Mouse (Mus musculus): ENCODE measurements at regions not wholly inside any gene's neighbourhood (a gene's known extent, or its start where the extent isn't known, plus 50 kb on each side); places are given as distances from the start of the nearest gene placed in this dataset.

GRCm38 (mm10) chr4:105429381-105430100 is 272.4 kb downstream of the Plpp3 start:
- Histone ChIP-seq H3K4me1 (ENCODE audit: control insufficient read depth, insufficient read depth, low read length) (no peaks in the 10 kb centered on the region), H3K27ac (ENCODE audit: control insufficient read depth, insufficient read depth, low read depth, low read length) (no peak overlapping the region), H3K36me3 (ENCODE audit: control insufficient read depth, insufficient read depth, low read length) (no peaks in the 10 kb centered on the region), H3K27me3 (ENCODE audit: control insufficient read depth, insufficient read depth, low read length) (no peaks in the 10 kb centered on the region), H3K4me3 (ENCODE audit: control insufficient read depth, low read depth, low read length) (no peak overlapping the region)
- TF ChIP-seq CTCF (IDR thresholded peaks at IDR 0.05; ENCODE audit: control insufficient read depth, insufficient read depth, insufficient replicate concordance, low read depth, low read length), result no peak
- TF ChIP-seq POLR2A (IDR thresholded peaks at IDR 0.05; ENCODE audit: control insufficient read depth, low read depth, low read length), result no peak

- no peak overlapping the region for H3K4me3 ChIP-seq (ENCODE audit: control insufficient read depth, low read depth, low read length)
- H3K4me1 ChIP-seq (ENCODE audit: control insufficient read depth, insufficient read depth, low read length), result no peaks in the 10 kb centered on the region
- no peak for TF ChIP-seq CTCF (IDR thresholded peaks at IDR 0.05; ENCODE audit: control insufficient read depth, insufficient read depth, insufficient replicate concordance, low read depth, low read length)
- TF ChIP-seq POLR2A (IDR thresholded peaks at IDR 0.05; ENCODE audit: control insufficient read depth, low read depth, low read length), result no peak
- H3K36me3 ChIP-seq (ENCODE audit: control insufficient read depth, insufficient read depth, low read length), result no peaks in the 10 kb centered on the region
- H3K27ac ChIP-seq (ENCODE audit: control insufficient read depth, insufficient read depth, low read depth, low read length), result no peak overlapping the region
- H3K27me3 ChIP-seq (ENCODE audit: control insufficient read depth, insufficient read depth, low read length), result no peaks in the 10 kb centered on the region
Observed at GRCm38 (mm10) chr4:105432461-105432860, 275.3 kb downstream of the Plpp3 start.

GRCm38 (mm10) chr4:105437141-105437540 is 280.0 kb downstream of the Plpp3 start:
- TF ChIP-seq CTCF (IDR thresholded peaks at IDR 0.05; ENCODE audit: control insufficient read depth, insufficient read depth, insufficient replicate concordance, low read depth, low read length) (no peak), POLR2A (IDR thresholded peaks at IDR 0.05; ENCODE audit: control insufficient read depth, low read depth, low read length) (no peak)
- Histone ChIP-seq H3K27me3 (ENCODE audit: control insufficient read depth, insufficient read depth, low read length) (no peaks in the 10 kb centered on the region), H3K27ac (ENCODE audit: control insufficient read depth, insufficient read depth, low read depth, low read length) (no peak overlapping the region), H3K36me3 (ENCODE audit: control insufficient read depth, insufficient read depth, low read length) (no peaks in the 10 kb centered on the region), H3K4me3 (ENCODE audit: control insufficient read depth, low read depth, low read length) (no peak overlapping the region), H3K4me1 (ENCODE audit: control insufficient read depth, insufficient read depth, low read length) (no peaks in the 10 kb centered on the region)

- H3K27me3 ChIP-seq (ENCODE audit: control insufficient read depth, insufficient read depth, low read length), result no peaks in the 10 kb centered on the region
- no peak overlapping the region for H3K27ac ChIP-seq (ENCODE audit: control insufficient read depth, insufficient read depth, low read depth, low read length)
- H3K4me1 ChIP-seq (ENCODE audit: control insufficient read depth, insufficient read depth, low read length), result no peaks in the 10 kb centered on the region
- no peaks in the 10 kb centered on the region for H3K36me3 ChIP-seq (ENCODE audit: control insufficient read depth, insufficient read depth, low read length)
- H3K4me3 ChIP-seq (ENCODE audit: control insufficient read depth, low read depth, low read length), result no peak overlapping the region
- TF ChIP-seq CTCF (IDR thresholded peaks at IDR 0.05; ENCODE audit: control insufficient read depth, insufficient read depth, insufficient replicate concordance, low read depth, low read length), result no peak
- TF ChIP-seq POLR2A (IDR thresholded peaks at IDR 0.05; ENCODE audit: control insufficient read depth, low read depth, low read length), result no peak
Observed at GRCm38 (mm10) chr4:105449046-105449860, 292.1 kb downstream of the Plpp3 start.

- Histone ChIP-seq H3K4me1 (ENCODE audit: control insufficient read depth, insufficient read depth, low read length) (no peaks in the 10 kb centered on the region), H3K27me3 (ENCODE audit: control insufficient read depth, insufficient read depth, low read length) (no peaks in the 10 kb centered on the region), H3K36me3 (ENCODE audit: control insufficient read depth, insufficient read depth, low read length) (no peaks in the 10 kb centered on the region), H3K27ac (ENCODE audit: control insufficient read depth, insufficient read depth, low read depth, low read length) (no peak overlapping the region), H3K4me3 (ENCODE audit: control insufficient read depth, low read depth, low read length) (no peak overlapping the region)
- TF ChIP-seq CTCF (IDR thresholded peaks at IDR 0.05; ENCODE audit: control insufficient read depth, insufficient read depth, insufficient replicate concordance, low read depth, low read length), result no peak
- TF ChIP-seq POLR2A (IDR thresholded peaks at IDR 0.05; ENCODE audit: control insufficient read depth, low read depth, low read length), result no peak
Observed at GRCm38 (mm10) chr4:105450881-105451280, 293.7 kb downstream of the Plpp3 start.

GRCm38 (mm10) chr4:105451871-105452270 is 294.7 kb downstream of the Plpp3 start:
- Histone ChIP-seq H3K36me3 (ENCODE audit: control insufficient read depth, insufficient read depth, low read length) (no peaks in the 10 kb centered on the region), H3K4me1 (ENCODE audit: control insufficient read depth, insufficient read depth, low read length) (no peaks in the 10 kb centered on the region), H3K27me3 (ENCODE audit: control insufficient read depth, insufficient read depth, low read length) (no peaks in the 10 kb centered on the region), H3K4me3 (ENCODE audit: control insufficient read depth, low read depth, low read length) (no peak overlapping the region), H3K27ac (ENCODE audit: control insufficient read depth, insufficient read depth, low read depth, low read length) (no peak overlapping the region)
- TF ChIP-seq CTCF (IDR thresholded peaks at IDR 0.05; ENCODE audit: control insufficient read depth, insufficient read depth, insufficient replicate concordance, low read depth, low read length), result no peak
- TF ChIP-seq POLR2A (IDR thresholded peaks at IDR 0.05; ENCODE audit: control insufficient read depth, low read depth, low read length), result no peak

GRCm38 (mm10) chr4:105456955-105457621 is 299.9 kb downstream of the Plpp3 start:
- Histone ChIP-seq H3K27ac (ENCODE audit: control insufficient read depth, insufficient read depth, low read depth, low read length) (no peak overlapping the region), H3K36me3 (ENCODE audit: control insufficient read depth, insufficient read depth, low read length) (no peaks in the 10 kb centered on the region), H3K4me1 (ENCODE audit: control insufficient read depth, insufficient read depth, low read length) (no peaks in the 10 kb centered on the region), H3K27me3 (ENCODE audit: control insufficient read depth, insufficient read depth, low read length) (no peaks in the 10 kb centered on the region), H3K4me3 (ENCODE audit: control insufficient read depth, low read depth, low read length) (no peak overlapping the region)
- TF ChIP-seq POLR2A (IDR thresholded peaks at IDR 0.05; ENCODE audit: control insufficient read depth, low read depth, low read length), result no peak
- no peak for TF ChIP-seq CTCF (IDR thresholded peaks at IDR 0.05; ENCODE audit: control insufficient read depth, insufficient read depth, insufficient replicate concordance, low read depth, low read length)

All from testis, adult 2 months (tissue).